Mouse (Mus musculus) thymus, adult 2 months (tissue): ENCODE measurements around the gene Cntrl. TPM values are rescaled to one million over a fixed set of nuclear protein-coding genes. Genes with fewer than 3 reads are reported as not detected.

Experiments used
- DNase-seq: peaks from one replicate; pipeline ENCODE4 v3.0.0; 2021
- H3K27ac ChIP-seq: fragments of 200-500 bp; 2 replicates; pipeline ENCODE4 v1.5.1; 2012; ENCODE audit warnings: low read length, control low read depth; ENCODE audit not compliant: control insufficient read depth, insufficient read depth
- H3K27me3 ChIP-seq: fragments of 200-500 bp; 2 replicates; pipeline ENCODE4 v1.6.1; 2012; ENCODE audit warnings: mild to moderate bottlenecking, low read length, moderate library complexity, mixed read lengths; ENCODE audit not compliant: control insufficient read depth, insufficient read depth
- H3K36me3 ChIP-seq: fragments of 200-500 bp; 2 replicates; pipeline ENCODE4 v1.6.1; 2012; ENCODE audit warnings: mild to moderate bottlenecking, low read length, moderate library complexity; ENCODE audit not compliant: control insufficient read depth, insufficient read depth
- H3K4me1 ChIP-seq: fragments of 200-500 bp; replicated peaks from 2 replicates; pipeline ENCODE4 v1.6.1; 2012; ENCODE audit warnings: low read length; ENCODE audit not compliant: control insufficient read depth, insufficient read depth
- H3K4me3 ChIP-seq: fragments of 200-500 bp; 2 replicates; pipeline ENCODE4 v1.5.1; 2012; ENCODE audit warnings: mild to moderate bottlenecking, low read length, control low read depth, moderate library complexity; ENCODE audit not compliant: control insufficient read depth, insufficient read depth
- CTCF ChIP-seq: fragments of 200-500 bp; IDR thresholded peaks from 2 replicates; pipeline ENCODE4 v1.5.1; 2012; ENCODE audit warnings: mild to moderate bottlenecking, control low read depth, low read length, moderate library complexity, borderline replicate concordance; ENCODE audit not compliant: control insufficient read depth, poor library complexity, insufficient read depth; ENCODE audit errors: extremely low read depth
- POLR2A ChIP-seq: fragments of 200-500 bp; IDR thresholded peaks from 2 replicates; pipeline ENCODE4 v1.6.1; 2012; ENCODE audit warnings: mild to moderate bottlenecking, low read length, control low read depth, moderate library complexity; ENCODE audit not compliant: control insufficient read depth, poor library complexity, insufficient read depth; ENCODE audit errors: extremely low read depth
- WGBS: fragments of 180-500 bp; shearing (Covaris S2); methylation state at CpG from one replicate; pipeline ENCODE4 v1.1.7; 2018; 5-methylcytosine and 5-hydroxymethylcytosine counted together
- polyA plus RNA-seq: library from polyadenylated mRNA; depleted of rRNA; stranded (reverse); fragments of >200 nt; gene quantifications from 2 replicates; pipeline ENCODE4 v1.2.3, GENCODE M21; 2012

The Cntrl gene
- polyA plus RNA-seq, 1 experiment = 45.2 TPM

- Histone ChIP-seq H3K4me3 (no peak overlapping the region), H3K4me1 (no peaks in the 10 kb centered on the region), H3K36me3 (no peaks in the 10 kb centered on the region), H3K27me3 (no peaks in the 10 kb centered on the region), H3K27ac (no peak overlapping the region)
- no peak for TF ChIP-seq CTCF
- no peak for TF ChIP-seq POLR2A
- no peak for DNase-seq
- 92% methylated on average over 3 of the region's 3 CpGs for WGBS
Observed at GRCm38 (mm10) chr2:35206761-35207160, 97.5 kb downstream of the Cntrl start.

- no peak overlapping the region for H3K27ac ChIP-seq
- TF ChIP-seq CTCF = no peak
- TF ChIP-seq POLR2A = no peak
- DNase-seq = no peak
- WGBS = 96% methylated on average over 3 of the region's 3 CpGs
- no peaks in the 10 kb centered on the region for H3K4me1 ChIP-seq
- no peaks in the 10 kb centered on the region for H3K36me3 ChIP-seq
- H3K4me3 ChIP-seq = no peak overlapping the region
- H3K27me3 ChIP-seq = no peaks in the 10 kb centered on the region
Observed at GRCm38 (mm10) chr2:35208054-35208453, 98.8 kb downstream of the Cntrl start.

GRCm38 (mm10) chr2:35208931-35209665 lies 99.8 kb downstream of the Cntrl start:
- Histone ChIP-seq H3K27ac (no peak overlapping the region), H3K4me1 (no peaks in the 10 kb centered on the region), H3K27me3 (no peaks in the 10 kb centered on the region), H3K36me3 (no peaks in the 10 kb centered on the region), H3K4me3 (no peak overlapping the region)
- 44% methylated on average over 8 of the region's 8 CpGs for WGBS
- no peak for DNase-seq
- TF ChIP-seq POLR2A = no peak
- no peak for TF ChIP-seq CTCF

GRCm38 (mm10) chr2:35211681-35212080 lies 102.4 kb downstream of the Cntrl start:
- WGBS = 95% methylated on average over 3 of the region's 3 CpGs
- TF ChIP-seq POLR2A = no peak
- TF ChIP-seq CTCF = no peak
- Histone ChIP-seq H3K27ac (no peak overlapping the region), H3K4me1 (no peaks in the 10 kb centered on the region), H3K27me3 (no peaks in the 10 kb centered on the region), H3K36me3 (no peaks in the 10 kb centered on the region), H3K4me3 (no peak overlapping the region)
- DNase-seq = no peak

GRCm38 (mm10) chr2:35213345-35213910 lies 104.1 kb downstream of the Cntrl start:
- Histone ChIP-seq H3K4me3 (no peak overlapping the region), H3K4me1 (0 out of 2 replicates have a peak, but pooled peaks cover 2% of the 10 kb centered on the region), H3K27ac (no peak overlapping the region), H3K27me3 (no peaks in the 10 kb centered on the region), H3K36me3 (no peaks in the 10 kb centered on the region)
- WGBS = 90% methylated on average over 12 of the region's 12 CpGs
- no peak for DNase-seq
- TF ChIP-seq CTCF = no peak
- no peak for TF ChIP-seq POLR2A

- Histone ChIP-seq H3K4me3 (no peak overlapping the region), H3K27me3 (no peaks in the 10 kb centered on the region), H3K27ac (no peak overlapping the region), H3K36me3 (no peaks in the 10 kb centered on the region), H3K4me1 (0 out of 2 replicates have a peak, but pooled peaks cover 2% of the 10 kb centered on the region)
- 26% methylated on average over 12 of the region's 12 CpGs for WGBS
- peak; percentile 90 for TF ChIP-seq CTCF
- no peak for TF ChIP-seq POLR2A
- peak; percentile 80 for DNase-seq
Observed at GRCm38 (mm10) chr2:35214881-35215358, 105.6 kb downstream of the Cntrl start.

GRCm38 (mm10) chr2:35215363-35215762 lies 106.1 kb downstream of the Cntrl start:
- Histone ChIP-seq H3K27ac (no peak overlapping the region), H3K27me3 (no peaks in the 10 kb centered on the region), H3K36me3 (no peaks in the 10 kb centered on the region), H3K4me1 (0 out of 2 replicates have a peak, but pooled peaks cover 2% of the 10 kb centered on the region), H3K4me3 (no peak overlapping the region)
- DNase-seq = no peak
- WGBS = 90% methylated on average over 14 of the region's 14 CpGs
- TF ChIP-seq POLR2A (no peak), CTCF (no peak)
